Mouse (Mus musculus): ENCODE measurements around the gene Gm49340. TPM values are rescaled to one million over a fixed set of nuclear protein-coding genes. Genes with fewer than 3 reads are reported as not detected.
"Not testable (repeated sequence)": the region's sequence is repeated elsewhere in the genome, so short reads cannot be mapped to it uniquely, and the experiment has no call there.

Gene Gm49340
- total and polyA plus RNA-seq, 3 experiments = not detected

DNA sequence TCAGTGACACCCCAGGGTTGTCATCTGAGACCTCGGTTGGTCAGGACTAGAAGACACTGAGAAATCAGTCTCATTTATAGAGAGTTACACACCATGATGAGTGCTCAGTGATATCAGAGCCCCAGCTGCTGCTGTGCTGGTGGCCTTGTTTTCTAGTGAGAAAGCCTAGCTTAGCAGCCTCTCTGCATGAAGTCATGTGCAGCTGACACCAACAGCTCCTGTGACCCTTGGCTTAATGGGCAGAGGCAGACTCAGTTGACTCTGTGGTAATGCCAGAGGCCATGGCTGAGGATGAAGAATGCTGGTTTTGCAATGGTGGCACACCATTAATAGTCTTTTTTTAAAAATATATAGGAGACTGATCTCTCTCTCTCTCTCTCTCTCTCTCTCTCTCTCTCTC lies 39.9 kb upstream of the Gm49340 start:
- Histone ChIP-seq H3K27me3 (ENCODE audit: insufficient read depth, low read length) (peaks cover 4% of the 10 kb centered on the region; the same call in 1 of the 2 replicates), H3K9me3 (replicated peaks) (no peaks in the 10 kb centered on the region), H3K4me1 (ENCODE audit: insufficient read depth, low read depth, low read length) (no peaks in the 10 kb centered on the region), H3K4me3 (ENCODE audit: low read depth, low read length) (no peak overlapping the region), H3K36me3 (replicated peaks) (no peaks in the 10 kb centered on the region)
- DNase-seq (ENCODE audit: low spot score) (no peak), ATAC-seq (ENCODE audit: extremely low read depth, insufficient number of reproducible peaks, low FRiP score, poor library complexity, severe bottlenecking) (no peak)
- no peak for TF ChIP-seq TAL1 (conservative IDR thresholded peaks at IDR 0.05; ENCODE audit: low read depth, low read length)
- TF ChIP-seq POLR2AphosphoS5 (IDR thresholded peaks at IDR 0.05; ENCODE audit: insufficient replicate concordance, low read depth, low read length) = no peak
- TF ChIP-seq CTCF (IDR thresholded peaks at IDR 0.05; ENCODE audit: low read depth, low read length) = no peak
- no peak for TF ChIP-seq GATA1 (IDR thresholded peaks at IDR 0.05; ENCODE audit: borderline replicate concordance, low read length)
- no peak for TF ChIP-seq GATA2 (IDR thresholded peaks at IDR 0.05; ENCODE audit: borderline replicate concordance, low read depth, low read length)

- DNase-seq (ENCODE audit: low spot score) = no peak
- Histone ChIP-seq H3K4me1 (ENCODE audit: insufficient read depth, low read depth, low read length) (no peaks in the 10 kb centered on the region), H3K36me3 (replicated peaks) (no peaks in the 10 kb centered on the region), H3K4me3 (ENCODE audit: low read depth, low read length) (no peak overlapping the region), H3K27me3 (ENCODE audit: insufficient read depth, low read length) (no peaks in the 10 kb centered on the region), H3K9me3 (replicated peaks) (no peaks in the 10 kb centered on the region)
- no peak for TF ChIP-seq CTCF (IDR thresholded peaks at IDR 0.05; ENCODE audit: low read depth, low read length)
- no peak for TF ChIP-seq TAL1 (conservative IDR thresholded peaks at IDR 0.05; ENCODE audit: low read depth, low read length)
- no peak for TF ChIP-seq GATA2 (IDR thresholded peaks at IDR 0.05; ENCODE audit: borderline replicate concordance, low read depth, low read length)
- TF ChIP-seq GATA1 (IDR thresholded peaks at IDR 0.05; ENCODE audit: borderline replicate concordance, low read length) = no peak
- no peak for TF ChIP-seq POLR2AphosphoS5 (IDR thresholded peaks at IDR 0.05; ENCODE audit: insufficient replicate concordance, low read depth, low read length)
- ATAC-seq (ENCODE audit: extremely low read depth, insufficient number of reproducible peaks, low FRiP score, poor library complexity, severe bottlenecking) = no peak
These were observed 26.4 kb upstream of the Gm49340 start for GRCm38 (mm10) chr11:73303123-73303522.

DNA sequence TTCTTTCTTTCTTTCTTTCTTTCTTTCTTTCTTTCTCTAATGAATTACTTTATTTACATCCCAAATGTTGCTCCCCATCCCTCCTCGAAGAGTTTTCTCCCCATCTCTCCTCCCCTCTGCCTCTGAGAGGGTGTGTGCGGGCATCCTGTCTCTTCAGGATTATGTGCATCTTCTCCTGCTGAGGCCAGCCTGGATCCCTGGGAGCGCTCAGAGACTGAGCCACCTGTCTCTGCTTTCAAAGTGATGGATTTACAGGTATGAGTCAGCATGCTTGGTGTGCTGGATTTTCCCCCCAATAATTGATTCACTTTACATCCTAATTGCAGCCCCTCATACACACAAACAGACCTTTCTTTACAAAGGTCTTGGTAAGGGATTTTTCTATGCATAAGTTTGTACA lies 13.6 kb upstream of the Gm49340 start:
- Histone ChIP-seq H3K4me3 (ENCODE audit: low read depth, low read length) (no peak overlapping the region), H3K27me3 (ENCODE audit: insufficient read depth, low read length) (0 out of 2 replicates have a peak, but pooled peaks cover 2% of the 10 kb centered on the region), H3K9me3 (replicated peaks) (peaks cover under 1% of the 10 kb centered on the region), H3K4me1 (ENCODE audit: insufficient read depth, low read depth, low read length) (no peaks in the 10 kb centered on the region), H3K36me3 (replicated peaks) (no peaks in the 10 kb centered on the region)
- TF ChIP-seq CTCF (IDR thresholded peaks at IDR 0.05; ENCODE audit: low read depth, low read length) (no peak), GATA1 (IDR thresholded peaks at IDR 0.05; ENCODE audit: borderline replicate concordance, low read length) (no peak), TAL1 (conservative IDR thresholded peaks at IDR 0.05; ENCODE audit: low read depth, low read length) (no peak), POLR2AphosphoS5 (IDR thresholded peaks at IDR 0.05; ENCODE audit: insufficient replicate concordance, low read depth, low read length) (no peak), GATA2 (IDR thresholded peaks at IDR 0.05; ENCODE audit: borderline replicate concordance, low read depth, low read length) (no peak)
- ATAC-seq (ENCODE audit: extremely low read depth, insufficient number of reproducible peaks, low FRiP score, poor library complexity, severe bottlenecking) (no peak), DNase-seq (ENCODE audit: low spot score) (no peak)

DNA sequence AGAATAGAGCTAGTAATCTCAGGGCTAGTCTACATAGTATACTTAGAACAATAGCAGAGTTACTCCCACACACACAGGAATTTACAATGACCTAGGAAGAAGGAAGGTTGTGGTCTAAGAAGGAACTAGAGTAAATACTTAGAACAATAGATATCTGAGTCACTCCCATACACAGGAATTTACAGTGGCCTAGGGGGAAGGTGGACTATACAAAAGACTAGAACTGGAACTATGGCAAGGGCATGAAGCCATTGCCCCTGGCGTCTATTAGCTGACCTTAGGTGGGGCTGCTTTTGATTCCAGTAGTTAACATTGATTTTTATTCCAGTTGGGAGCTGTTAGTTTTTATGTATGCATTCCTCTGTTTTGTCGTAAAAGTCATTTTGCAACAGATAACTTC lies 11.0 kb upstream of the Gm49340 start:
- not testable (repeated sequence) for H3K4me1 ChIP-seq (ENCODE audit: insufficient read depth, low read depth, low read length); H3K27me3 ChIP-seq (ENCODE audit: insufficient read depth, low read length); H3K4me3 ChIP-seq (ENCODE audit: low read depth, low read length); H3K36me3 ChIP-seq (replicated peaks); H3K9me3 ChIP-seq (replicated peaks); DNase-seq (ENCODE audit: low spot score); ATAC-seq (ENCODE audit: extremely low read depth, insufficient number of reproducible peaks, low FRiP score, poor library complexity, severe bottlenecking)

- H3K27me3 ChIP-seq (ENCODE audit: insufficient read depth, low read length) = not testable (repeated sequence)
These were observed 8.5 kb upstream of the Gm49340 start for GRCm38 (mm10) chr11:73321064-73321463.

DNA sequence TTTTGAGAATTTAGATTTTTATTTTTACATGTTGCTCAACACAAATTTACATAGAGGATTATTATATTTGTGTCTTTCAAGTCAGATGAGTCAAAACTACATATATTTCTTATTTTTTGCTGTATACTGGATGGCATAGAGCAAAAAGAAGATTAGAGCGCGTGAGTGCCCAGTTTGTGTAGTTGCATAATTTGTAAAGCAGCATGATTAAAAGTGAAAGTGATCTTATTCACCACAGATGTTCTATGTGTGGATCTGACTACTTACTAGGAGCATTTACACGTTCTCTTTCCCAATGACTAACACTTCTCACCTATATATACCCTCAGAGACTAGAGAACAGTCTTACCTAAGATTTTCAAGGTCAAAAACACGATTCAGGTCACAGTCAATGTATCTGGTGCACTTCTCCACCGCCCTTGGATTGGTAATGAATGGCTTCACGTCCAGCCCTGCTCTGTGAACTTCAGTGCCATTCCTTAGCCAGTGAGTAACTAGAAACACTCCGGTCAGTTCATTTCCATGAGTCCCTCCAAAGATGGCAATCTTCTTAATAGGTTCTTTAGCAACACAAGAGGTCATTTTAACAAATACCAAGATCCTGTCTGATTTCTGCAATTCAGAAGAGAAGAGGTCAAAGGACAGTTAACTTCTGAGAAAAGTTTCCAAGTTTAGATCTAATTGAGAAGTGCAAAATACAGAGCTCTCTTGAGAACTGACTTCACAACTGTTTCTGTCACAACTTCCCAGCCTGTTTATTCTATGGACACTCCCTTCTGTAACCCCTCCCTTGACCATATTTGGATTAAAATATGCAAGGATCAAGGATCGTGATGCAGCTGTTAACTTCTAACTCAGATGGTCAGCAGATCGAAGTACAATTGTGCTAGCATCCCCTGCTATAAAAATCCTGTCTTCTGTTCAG lies 5.4 kb upstream of the Gm49340 start:
- ATAC-seq (ENCODE audit: extremely low read depth, insufficient number of reproducible peaks, low FRiP score, poor library complexity, severe bottlenecking) (no peak), DNase-seq (ENCODE audit: low spot score) (no peak)
- H3K36me3 ChIP-seq (replicated peaks) = no peaks in the 10 kb centered on the region
- peaks cover 6% of the 10 kb centered on the region for H3K4me1 ChIP-seq (ENCODE audit: insufficient read depth, low read depth, low read length)
- H3K4me3 ChIP-seq (ENCODE audit: low read depth, low read length) = no peak overlapping the region
- TF ChIP-seq GATA1 (IDR thresholded peaks at IDR 0.05; ENCODE audit: borderline replicate concordance, low read length) = no peak
- TF ChIP-seq GATA2 (IDR thresholded peaks at IDR 0.05; ENCODE audit: borderline replicate concordance, low read depth, low read length) = no peak
- H3K9me3 ChIP-seq (replicated peaks) = peaks cover 6% of the 10 kb centered on the region
- H3K27me3 ChIP-seq (ENCODE audit: insufficient read depth, low read length) = no peaks in the 10 kb centered on the region

More at GRCm38 (mm10) chr11:73321064-73321463, 8.5 kb upstream of the Gm49340 start:
- not testable (repeated sequence) for H3K4me3 ChIP-seq (ENCODE audit: low read depth, low read length); H3K36me3 ChIP-seq (replicated peaks); ATAC-seq (ENCODE audit: extremely low read depth, insufficient number of reproducible peaks, low FRiP score, poor library complexity, severe bottlenecking); H3K9me3 ChIP-seq (replicated peaks); H3K4me1 ChIP-seq (ENCODE audit: insufficient read depth, low read depth, low read length); DNase-seq (ENCODE audit: low spot score)

GRCm38 (mm10) chr11:73326485-73326886 lies 3.1 kb upstream of the Gm49340 start:
- peaks cover 9% of the 10 kb centered on the region; the same call in 1 of the 2 replicates for H3K27me3 ChIP-seq (ENCODE audit: insufficient read depth, low read length)
- H3K4me1 ChIP-seq (ENCODE audit: insufficient read depth, low read depth, low read length) = peaks cover 4% of the 10 kb centered on the region
- no peak overlapping the region for H3K4me3 ChIP-seq (ENCODE audit: low read depth, low read length)
- H3K36me3 ChIP-seq (replicated peaks) = no peaks in the 10 kb centered on the region
- H3K9me3 ChIP-seq (replicated peaks) = peaks cover under 1% of the 10 kb centered on the region; the same call in 1 of the 2 replicates
- ATAC-seq (ENCODE audit: extremely low read depth, insufficient number of reproducible peaks, low FRiP score, poor library complexity, severe bottlenecking) (no peak), DNase-seq (ENCODE audit: low spot score) (no peak)
- TF ChIP-seq POLR2AphosphoS5 (IDR thresholded peaks at IDR 0.05; ENCODE audit: insufficient replicate concordance, low read depth, low read length) (no peak), GATA1 (IDR thresholded peaks at IDR 0.05; ENCODE audit: borderline replicate concordance, low read length) (no peak), GATA2 (IDR thresholded peaks at IDR 0.05; ENCODE audit: borderline replicate concordance, low read depth, low read length) (no peak), CTCF (IDR thresholded peaks at IDR 0.05; ENCODE audit: low read depth, low read length) (no peak), TAL1 (conservative IDR thresholded peaks at IDR 0.05; ENCODE audit: low read depth, low read length) (no peak)
